Mouse (Mus musculus): ENCODE results near the gene Kcnab2. TPM values are rescaled to one million over a fixed set of nuclear protein-coding genes. Genes with fewer than 3 reads are reported as not detected.

The Kcnab2 gene
- total RNA-seq, 2 experiments from 2014 or later = 61.6 to 116 TPM

DNA sequence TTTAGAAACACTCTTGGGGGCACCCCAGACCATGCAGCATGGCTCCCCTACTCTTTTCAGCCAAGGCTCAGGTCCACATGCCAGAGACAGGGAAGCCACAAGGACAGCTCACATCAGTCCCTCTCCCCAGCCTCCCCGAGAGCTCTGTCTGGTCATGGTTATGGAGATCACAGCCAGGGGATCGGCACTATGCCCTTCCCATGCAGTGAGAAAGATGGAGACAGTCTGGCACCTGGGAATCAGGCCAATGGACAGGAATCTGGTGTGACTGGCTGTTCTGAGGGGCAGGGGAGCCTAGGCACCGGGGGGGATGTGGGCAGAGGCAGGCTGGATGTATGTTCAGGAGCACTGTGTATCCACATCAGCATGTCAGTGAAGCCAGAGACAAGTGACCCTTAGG is 78.7 kb downstream of the Kcnab2 start:
- no peak for ATAC-seq (ENCODE audit: poor library complexity, severe bottlenecking)

- ATAC-seq (ENCODE audit: poor library complexity, severe bottlenecking) = no peak
Measured at GRCm38 (mm10) chr4:152392627-152393026, 85.0 kb downstream of the Kcnab2 start.

DNA sequence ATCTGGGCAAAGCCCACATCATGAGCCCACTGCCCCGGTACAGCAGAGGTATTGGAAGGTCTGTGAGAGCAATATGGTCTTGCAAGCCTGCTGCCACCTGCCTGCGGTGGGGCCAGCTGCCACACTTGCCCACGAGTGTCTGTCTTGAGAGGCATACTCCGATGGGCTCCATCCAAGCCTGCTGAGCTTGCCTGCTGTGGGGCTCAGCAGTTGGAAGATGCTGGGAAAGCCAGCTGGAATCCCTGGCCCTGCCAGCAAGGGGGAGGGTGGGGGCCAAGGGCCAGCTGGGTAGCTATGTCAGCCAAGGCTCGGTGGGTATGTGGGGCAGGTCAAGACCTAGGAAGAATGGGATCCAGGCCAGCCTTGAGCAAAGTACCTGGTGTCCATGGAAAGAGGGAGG is 85.5 kb downstream of the Kcnab2 start:
- no peak for ATAC-seq (ENCODE audit: poor library complexity, severe bottlenecking)

DNA sequence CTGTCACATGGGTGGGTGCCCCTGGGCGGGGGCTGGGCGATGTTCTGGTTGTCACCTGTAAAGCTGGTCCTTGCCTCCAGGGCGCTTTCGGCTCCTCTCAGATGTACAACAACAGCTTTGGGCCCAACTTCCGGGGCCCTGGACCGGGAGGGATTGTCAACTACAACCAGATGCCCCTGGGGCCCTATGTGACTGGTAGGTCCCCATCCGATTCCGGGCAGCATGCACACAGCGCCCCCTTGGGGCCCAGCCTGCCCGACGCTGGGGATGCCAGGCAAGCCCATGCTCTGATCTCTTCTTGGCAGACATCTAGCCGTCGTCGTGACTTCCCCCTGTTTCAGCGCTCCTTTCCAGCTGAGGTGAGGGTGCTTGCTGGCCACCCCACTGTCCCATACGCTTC is 92.0 kb downstream of the Kcnab2 start:
- ATAC-seq (ENCODE audit: poor library complexity, severe bottlenecking) = peak; percentile 56

- ATAC-seq (ENCODE audit: poor library complexity, severe bottlenecking) = no peak
Measured at GRCm38 (mm10) chr4:152382528-152383252, 95.0 kb downstream of the Kcnab2 start.

GRCm38 (mm10) chr4:152365228-152365627 is 112.4 kb downstream of the Kcnab2 start:
- no peak for ATAC-seq (ENCODE audit: poor library complexity, severe bottlenecking)

DNA sequence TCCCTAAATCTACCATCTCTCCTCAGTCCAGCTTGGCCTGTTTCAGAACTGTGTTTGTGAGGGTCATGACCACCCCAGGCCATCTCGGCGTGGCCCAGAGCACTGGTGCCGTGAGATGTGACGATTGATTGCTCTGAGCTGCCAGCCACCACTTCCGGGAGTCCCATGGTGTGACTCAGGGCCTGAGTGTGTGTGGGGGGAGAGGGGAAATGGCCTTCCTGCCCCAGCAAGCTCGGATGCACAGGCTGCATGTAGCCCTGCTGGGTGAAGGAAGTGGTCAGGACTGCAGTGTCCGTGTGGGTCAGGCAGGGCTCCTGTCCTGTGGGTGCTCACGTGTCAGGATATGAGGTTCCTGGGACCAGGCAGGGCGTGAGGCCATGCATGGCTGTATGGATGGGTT is 115.5 kb downstream of the Kcnab2 start:
- ATAC-seq (ENCODE audit: poor library complexity, severe bottlenecking) = peak; percentile 85

DNA sequence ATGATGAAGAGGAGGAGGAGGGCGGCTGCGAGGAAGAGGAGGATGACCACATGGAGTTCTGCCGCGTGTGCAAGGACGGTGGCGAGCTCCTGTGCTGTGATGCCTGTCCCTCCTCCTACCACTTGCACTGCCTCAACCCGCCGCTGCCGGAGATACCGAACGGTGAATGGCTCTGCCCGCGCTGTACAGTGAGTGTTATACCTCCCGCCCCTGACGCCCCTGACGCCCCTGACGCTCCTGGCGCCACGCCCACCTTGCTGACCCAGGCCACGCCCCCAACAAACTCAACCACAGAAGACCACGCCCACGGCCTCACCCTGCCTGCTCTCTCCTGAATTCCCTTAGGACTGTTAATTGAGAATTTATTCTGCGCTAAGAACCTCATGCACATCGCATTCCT is 116.8 kb downstream of the Kcnab2 start:
- ATAC-seq (ENCODE audit: poor library complexity, severe bottlenecking) = peak; percentile 45

- ATAC-seq (ENCODE audit: poor library complexity, severe bottlenecking) = no peak
Measured at GRCm38 (mm10) chr4:152359700-152360099, 118.0 kb downstream of the Kcnab2 start.

DNA sequence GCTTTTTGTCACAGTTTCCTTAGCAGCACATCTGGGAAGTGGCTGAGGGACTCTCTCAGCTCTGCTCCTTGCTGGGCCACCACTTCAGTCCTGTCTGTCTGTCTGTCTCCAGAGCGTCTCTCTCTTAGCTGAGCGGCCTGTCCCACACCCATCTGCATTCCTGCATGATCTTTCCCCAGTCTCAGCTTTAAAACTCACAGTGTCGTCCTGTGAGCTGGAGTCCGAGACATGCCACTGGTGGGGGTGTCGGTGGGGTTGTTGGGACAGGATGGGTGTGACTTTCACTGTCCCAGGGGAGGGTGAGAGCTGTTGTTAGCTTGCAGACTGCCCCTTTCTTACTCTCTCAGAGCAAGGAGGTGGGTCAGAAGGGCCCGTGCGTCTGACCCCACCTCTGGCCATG is 122.0 kb downstream of the Kcnab2 start:
- no peak for ATAC-seq (ENCODE audit: poor library complexity, severe bottlenecking)

GRCm38 (mm10) chr4:152353886-152354637 is 123.6 kb downstream of the Kcnab2 start:
- peak; percentile 67 for ATAC-seq (ENCODE audit: poor library complexity, severe bottlenecking)

DNA sequence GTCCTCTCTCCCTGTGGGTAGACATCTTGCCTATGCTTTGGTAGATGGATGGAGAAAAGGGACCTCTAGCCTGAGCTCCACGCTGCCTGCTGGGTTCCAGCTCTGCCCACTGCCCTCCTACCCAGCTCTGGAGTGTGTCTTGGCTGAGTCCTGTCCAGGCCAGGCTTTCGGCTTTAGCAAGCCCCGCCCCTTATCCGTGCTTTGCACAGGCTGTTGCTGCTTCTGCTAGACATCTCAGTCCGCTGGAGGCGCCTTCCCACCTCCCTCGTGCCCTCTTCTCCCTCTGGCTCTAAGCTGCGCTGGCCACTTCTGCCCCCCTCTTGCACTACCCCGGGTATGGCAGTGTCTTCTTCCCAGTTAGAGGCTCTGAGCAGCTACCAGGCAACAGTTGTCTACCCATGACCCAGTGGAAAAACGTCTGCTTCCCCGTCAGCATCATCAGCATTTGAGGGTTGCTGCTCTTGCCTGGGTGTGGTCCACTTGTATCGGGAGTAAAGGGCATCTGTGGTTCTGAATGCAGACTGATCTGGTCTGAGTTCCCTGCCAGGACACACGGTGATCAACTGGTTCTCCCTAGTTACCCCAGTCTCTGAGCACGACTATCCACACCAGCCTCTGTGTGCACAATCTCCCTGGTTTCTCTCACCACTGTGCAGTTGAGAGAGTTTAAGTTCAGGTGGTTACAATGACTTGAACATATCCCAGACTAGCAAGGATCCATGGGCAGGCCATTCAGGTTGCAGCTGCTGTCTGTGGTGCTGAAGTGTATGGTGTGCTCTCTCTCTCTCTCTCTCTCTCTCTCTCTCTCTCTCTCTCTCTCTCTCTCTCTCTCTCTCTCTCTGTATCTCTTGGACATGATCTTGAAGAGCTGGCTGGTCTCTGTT is 126.0 kb downstream of the Kcnab2 start:
- ATAC-seq (ENCODE audit: poor library complexity, severe bottlenecking) = peak; percentile 16

DNA sequence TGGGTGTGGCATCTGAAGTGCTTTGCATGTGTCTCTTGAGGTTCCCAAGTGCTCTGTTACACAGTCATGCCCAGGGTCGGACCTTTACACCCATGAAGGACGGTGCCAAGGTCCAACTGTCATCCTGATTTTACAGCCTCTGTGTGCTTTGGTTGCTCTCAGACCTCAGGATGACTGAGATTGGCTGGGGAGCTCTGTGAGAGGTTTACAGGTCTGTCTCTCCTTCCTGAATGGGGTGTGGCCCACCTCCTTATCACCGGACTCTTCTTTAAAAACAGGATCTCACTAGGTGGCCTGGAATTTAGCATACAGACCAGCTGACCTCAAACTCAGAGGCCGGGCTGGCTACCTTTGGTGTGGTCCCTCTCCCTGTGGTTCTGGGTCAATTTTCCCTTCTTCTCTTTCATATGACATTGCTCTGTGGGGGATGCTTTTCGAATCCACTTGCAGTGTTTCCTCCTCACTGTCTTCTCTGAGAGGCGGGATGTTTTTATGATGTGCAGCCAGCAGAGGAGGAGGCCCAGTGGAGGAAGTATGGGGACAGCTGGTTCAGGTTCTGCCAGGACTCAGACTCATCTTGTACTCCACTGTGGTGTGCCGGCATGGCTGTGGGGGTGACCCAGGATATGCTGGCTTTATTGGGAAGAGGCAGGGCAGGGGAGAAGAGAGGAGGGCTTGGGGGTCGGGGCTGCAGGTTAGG is 126.8 kb downstream of the Kcnab2 start:
- no peak for ATAC-seq (ENCODE audit: poor library complexity, severe bottlenecking)

- ATAC-seq (ENCODE audit: poor library complexity, severe bottlenecking) = no peak
Measured at GRCm38 (mm10) chr4:152349837-152350381, 127.8 kb downstream of the Kcnab2 start.

- peak; percentile 74 for ATAC-seq (ENCODE audit: poor library complexity, severe bottlenecking)
Measured at GRCm38 (mm10) chr4:152345120-152345889, 132.4 kb downstream of the Kcnab2 start.

GRCm38 (mm10) chr4:152344651-152345050 is 133.0 kb downstream of the Kcnab2 start:
- ATAC-seq (ENCODE audit: poor library complexity, severe bottlenecking) = peak; percentile 10; the same call in 1 of the 2 replicates

DNA sequence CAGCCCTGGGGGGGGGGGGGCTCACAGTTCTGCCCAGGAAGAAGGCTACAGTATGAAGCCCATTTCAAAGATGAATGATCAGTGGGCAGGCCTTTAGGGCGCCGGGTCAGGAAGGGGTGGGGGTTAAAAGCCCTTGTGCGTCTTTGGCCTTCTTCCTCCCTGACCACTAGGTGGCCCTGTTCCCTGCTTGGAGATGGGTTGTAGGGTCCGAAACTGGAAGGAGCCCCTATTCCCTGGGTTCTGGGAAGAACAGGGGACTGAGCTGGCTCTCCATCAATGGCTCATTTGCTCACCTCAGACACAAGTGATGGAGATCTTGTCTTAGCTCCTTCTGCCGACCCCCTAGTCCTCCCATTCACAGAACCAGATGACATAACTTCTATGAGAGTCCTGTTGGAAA is 134.4 kb downstream of the Kcnab2 start:
- peak; percentile 43 for ATAC-seq (ENCODE audit: poor library complexity, severe bottlenecking)

Data from megakaryocyte, adult 5-6 weeks (primary cell).